Mouse (Mus musculus): Measurements from ENCODE around the gene Kcnk3.

- TF ChIP-seq CTCF (conservative IDR thresholded peaks at IDR 0.05; ENCODE audit: low read length) (no peak), NANOG (IDR thresholded peaks at IDR 0.05; ENCODE audit: borderline replicate concordance, low read length) (no peak), POU5F1 (IDR thresholded peaks at IDR 0.05; ENCODE audit: borderline replicate concordance, low read length) (no peak)
Observed at GRCm38 (mm10) chr5:30553936-30554335, 34.0 kb upstream of the Kcnk3 start.

Data from E14TG2a.4 (cell line).